ENCODE assay signal across 14 mouse cellular contexts in the genomic region with DNA sequence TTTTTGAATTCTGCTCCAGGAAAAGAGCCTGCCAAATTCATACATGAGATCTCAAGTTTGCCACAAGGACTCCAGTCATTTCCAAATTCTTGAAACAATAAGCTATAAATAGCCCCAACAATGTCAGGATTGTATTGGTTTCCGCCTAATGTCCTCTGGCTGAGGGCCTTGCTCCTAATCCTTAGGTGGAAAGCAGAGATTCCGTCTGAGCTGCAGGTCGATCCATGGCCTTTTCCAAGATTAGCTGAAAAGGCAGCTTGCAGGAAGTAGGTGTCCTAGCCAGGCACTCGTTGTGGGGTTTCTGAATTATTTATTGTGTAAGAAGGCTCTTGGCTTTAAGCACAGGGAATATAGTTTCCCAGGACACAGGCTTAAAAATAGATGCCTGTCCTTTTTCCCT.
DNase-seq lines count a peak whose midpoint lies in the region; ATAC-seq lines count a peak whose summit lies in the region.
"Had no signal": no experiment of that assay in that cellular context is flagged by ENCODE, and none has a peak within 500 bp of the region (broad histone marks: within the 10 kb centered on the region; RNA-seq: fewer than 3 reads in every experiment).

No protein-coding gene starts in this region.

- H3K4me2 ChIP-seq in embryonic facial prominence, embryonic 14.5 days (ENCODE audit: low read depth, low read length): no peak overlapping the region
- no peak overlapping the region for H3K4me2 ChIP-seq in kidney, embryonic 15.5 days
- no peak overlapping the region for H3K4me2 ChIP-seq in heart, embryonic 16.5 days (ENCODE audit: low read depth, low read length)
- H3K4me2 ChIP-seq in neural tube, embryonic 15.5 days: no peak overlapping the region
- H3K4me2 ChIP-seq: hindbrain, embryonic 14.5 days; limb, embryonic 13.5 days; midbrain, embryonic 11.5 days had no signal

- H3K27me3 ChIP-seq in embryonic facial prominence, embryonic 14.5 days (replicated peaks; ENCODE audit: control insufficient read depth, insufficient read depth, low read length): no peaks in the 10 kb centered on the region
- no peaks in the 10 kb centered on the region for H3K27me3 ChIP-seq in embryonic facial prominence, embryonic 10.5 days (replicated peaks; ENCODE audit: low read depth, poor library complexity, severe bottlenecking)
- no peaks in the 10 kb centered on the region for H3K27me3 ChIP-seq in kidney, embryonic 15.5 days
- H3K27me3 ChIP-seq in heart, embryonic 16.5 days (ENCODE audit: control insufficient read depth, insufficient read depth, low read length): no peaks in the 10 kb centered on the region
- no peaks in the 10 kb centered on the region for H3K27me3 ChIP-seq in neural tube, embryonic 15.5 days (replicated peaks)
- H3K27me3 ChIP-seq: limb, embryonic 13.5 days had no signal

- H3K4me1 ChIP-seq in embryonic facial prominence, embryonic 14.5 days (ENCODE audit: control insufficient read depth, insufficient read depth, low read length): no peaks in the 10 kb centered on the region
- H3K4me1 ChIP-seq in embryonic facial prominence, embryonic 10.5 days: peaks cover 5% of the 10 kb centered on the region
- H3K4me1 ChIP-seq in kidney, embryonic 15.5 days: 0 out of 2 replicates have a peak, but pooled peaks cover 2% of the 10 kb centered on the region
- peaks cover 10% of the 10 kb centered on the region for H3K4me1 ChIP-seq in heart, embryonic 16.5 days (ENCODE audit: control insufficient read depth, insufficient read depth, low read length)
- no peaks in the 10 kb centered on the region for H3K4me1 ChIP-seq in neural tube, embryonic 15.5 days

- no peaks in the 10 kb centered on the region for H3K36me3 ChIP-seq in embryonic facial prominence, embryonic 14.5 days (ENCODE audit: control insufficient read depth, insufficient read depth, low read length)
- H3K36me3 ChIP-seq in embryonic facial prominence, embryonic 10.5 days (replicated peaks): no peaks in the 10 kb centered on the region
- no peaks in the 10 kb centered on the region for H3K36me3 ChIP-seq in kidney, embryonic 15.5 days
- H3K36me3 ChIP-seq in heart, embryonic 16.5 days (ENCODE audit: control insufficient read depth, insufficient read depth): no peaks in the 10 kb centered on the region
- no peaks in the 10 kb centered on the region for H3K36me3 ChIP-seq in neural tube, embryonic 15.5 days
- H3K36me3 ChIP-seq: limb, embryonic 13.5 days had no signal

- H3K9me3 ChIP-seq in embryonic facial prominence, embryonic 14.5 days (ENCODE audit: control insufficient read depth, low read length): no peaks in the 10 kb centered on the region
- no peaks in the 10 kb centered on the region for H3K9me3 ChIP-seq in embryonic facial prominence, embryonic 10.5 days
- H3K9me3 ChIP-seq in kidney, embryonic 15.5 days (replicated peaks): no peaks in the 10 kb centered on the region
- no peaks in the 10 kb centered on the region for H3K9me3 ChIP-seq in heart, embryonic 16.5 days (replicated peaks; ENCODE audit: control insufficient read depth, low read length)
- no peaks in the 10 kb centered on the region for H3K9me3 ChIP-seq in neural tube, embryonic 15.5 days (replicated peaks)
- H3K9me3 ChIP-seq: limb, embryonic 13.5 days had no signal

- H3K27ac ChIP-seq in embryonic facial prominence, embryonic 14.5 days (replicated peaks; ENCODE audit: low read depth, low read length): no peak overlapping the region
- no peak overlapping the region for H3K27ac ChIP-seq in embryonic facial prominence, embryonic 10.5 days (replicated peaks)
- 0 out of 2 replicates have a peak overlapping the region, but pooled peaks have one; percentile 15 for H3K27ac ChIP-seq in kidney, embryonic 15.5 days
- H3K27ac ChIP-seq in heart, embryonic 16.5 days (ENCODE audit: low read length): peak overlapping the region; percentile 53
- H3K27ac ChIP-seq in neural tube, embryonic 15.5 days (replicated peaks): no peak overlapping the region
- H3K27ac ChIP-seq: hindbrain, embryonic 14.5 days; limb, embryonic 13.5 days had no signal

- 56% methylated on average over 4 of the region's 4 CpGs for WGBS in embryonic facial prominence, embryonic 14.5 days
- WGBS in embryonic facial prominence, embryonic 10.5 days: 61% methylated on average over 4 of the region's 4 CpGs
- WGBS in kidney, embryonic 15.5 days: 51% methylated on average over 4 of the region's 4 CpGs
- WGBS in heart, embryonic 16.5 days: 21% methylated on average over 4 of the region's 4 CpGs
- WGBS in neural tube, embryonic 15.5 days: 64% methylated on average over 4 of the region's 4 CpGs

- peak; percentile 39 for DNase-seq in embryonic facial prominence, embryonic 14.5 days (ENCODE audit: low spot score)
- DNase-seq in embryonic facial prominence, embryonic 10.5 days (ENCODE audit: low spot score): no peak
- no peak for DNase-seq in kidney, adult 18-20 months
- peak; percentile 3 to 14 for DNase-seq in kidney, postnatal 36 days
- no peak for DNase-seq in right cerebral cortex, postnatal 25 days
- DNase-seq: cerebellum, adult 11-12 months; embryo, embryonic 11 days; lung, adult 2 months had no signal

- H3K9ac ChIP-seq in embryonic facial prominence, embryonic 14.5 days (ENCODE audit: low read depth, low read length): no peak overlapping the region
- H3K9ac ChIP-seq in kidney, embryonic 15.5 days: no peak overlapping the region
- no peak overlapping the region for H3K9ac ChIP-seq in heart, embryonic 16.5 days (ENCODE audit: low read length)
- no peak overlapping the region for H3K9ac ChIP-seq in neural tube, embryonic 15.5 days (replicated peaks)
- H3K9ac ChIP-seq: hindbrain, embryonic 14.5 days; limb, embryonic 13.5 days had no signal

- H3K4me3 ChIP-seq in embryonic facial prominence, embryonic 14.5 days (ENCODE audit: low read depth, low read length): no peak overlapping the region
- H3K4me3 ChIP-seq in embryonic facial prominence, embryonic 10.5 days: no peak overlapping the region
- no peak overlapping the region for H3K4me3 ChIP-seq in kidney, embryonic 15.5 days (replicated peaks)
- H3K4me3 ChIP-seq in heart, embryonic 16.5 days (ENCODE audit: low read length): no peak overlapping the region
- no peak overlapping the region for H3K4me3 ChIP-seq in neural tube, embryonic 15.5 days (replicated peaks)
- H3K4me3 ChIP-seq: limb, embryonic 13.5 days had no signal

- no peak for ATAC-seq in embryonic facial prominence, embryonic 14.5 days (ENCODE audit: low read depth)
- no peak for ATAC-seq in kidney, embryonic 15.5 days (replicated peaks; ENCODE audit: low FRiP score)
- ATAC-seq in heart, embryonic 16.5 days (replicated peaks; ENCODE audit: extremely low read depth, insufficient read depth, low FRiP score): 0 out of 2 replicates have a peak, but pooled peaks have one; percentile 28
- no peak for ATAC-seq in neural tube, embryonic 15.5 days (ENCODE audit: low FRiP score)

Comparison
In these comparisons a context has a peak if more than half of its experiments do, and no peak if none do; other contexts are left out.
1. DNase-seq: peak in embryonic facial prominence, embryonic 14.5 days (single experiment) and kidney, postnatal 36 days (2 of 2); none in embryonic facial prominence, embryonic 10.5 days (single experiment), kidney, adult 18-20 months (single experiment) and right cerebral cortex, postnatal 25 days (single experiment).
2. H3K27ac ChIP-seq: peak in kidney, embryonic 15.5 days (single experiment) and heart, embryonic 16.5 days (single experiment); none in embryonic facial prominence, embryonic 14.5 days (single experiment), embryonic facial prominence, embryonic 10.5 days (single experiment) and neural tube, embryonic 15.5 days (single experiment).